Mouse (Mus musculus) layer of hippocampus, postnatal 14 days (tissue): ENCODE data around the gene Mgat4b. TPM values are rescaled to one million over a fixed set of nuclear protein-coding genes. Genes with fewer than 3 reads are reported as not detected.

ENCODE experiments used
- DNase-seq, 2 experiments: peaks; one replicate each; pipeline ENCODE4 v3.0.0; 2021 to 2022; ENCODE audit warnings: low spot score in 2 of 2, mixed read lengths in 1 of 2
- microRNA-seq, 2 experiments: library from miRNA; unstranded; fragments of <30 nt; microRNA quantifications; one replicate each; pipeline ENCODE4 v1.2.0; 2021
- total RNA-seq, 2 experiments: library from RNA; stranded (reverse); gene quantifications; 2 replicates each; pipeline ENCODE4 v1.2.3; 2021

Gene Mgat4b
- total RNA-seq, 2 experiments from 2014 or later, result 166 to 175 TPM

- DNase-seq, result no peak
These were observed 69.4 kb downstream of the Mgat4b start for GRCm38 (mm10) chr11:50280053-50280452.

Small RNA genes lying within 50 kb of the gene (microRNA-seq; reads per million reads assigned to microRNA genes)
- 0.85 to 1.6 reads per million in 2 experiments for gene Mir6919

Other genes starting within 250 kb of the Mgat4b start
- gene Rnf130, start 185.5 kb upstream of the Mgat4b start, total RNA-seq, result 10 to 100 TPM; 80.9 to 83.4 TPM
- gene Tbc1d9b, start 79.5 kb upstream of the Mgat4b start, total RNA-seq, result 100 to 1,000 TPM; 104 to 105 TPM
- 10 to 100 TPM; 15.3 to 17.7 TPM for gene Mrnip, start 36.4 kb upstream of the Mgat4b start, total RNA-seq
- gene Sqstm1, start 63 bp upstream of the Mgat4b start, total RNA-seq, result 100 to 1,000 TPM; 343 to 377 TPM
- gene Ltc4s, start 27.7 kb downstream of the Mgat4b start, total RNA-seq, result 10 to 100 TPM; 13.1 to 13.8 TPM
- 10 to 100 TPM in 1 of 2 experiments, 1 to 10 TPM in 1; 9.6 to 10.5 TPM for gene Maml1, start 81.4 kb downstream of the Mgat4b start, total RNA-seq
- gene Canx, start 114.8 kb downstream of the Mgat4b start, total RNA-seq, result 100 to 1,000 TPM; 424 to 458 TPM
- gene Cby3, start 143.6 kb downstream of the Mgat4b start, total RNA-seq, result not detected
- 100 to 1,000 TPM; 235 to 246 TPM for gene Hnrnph1, start 166.1 kb downstream of the Mgat4b start, total RNA-seq
- gene Rufy1, start 220.2 kb downstream of the Mgat4b start, total RNA-seq, result 10 to 100 TPM; 22.8 to 24.4 TPM